Mouse (Mus musculus): ENCODE data around the gene Rims4. TPM values are rescaled to one million over a fixed set of nuclear protein-coding genes. Genes with fewer than 3 reads are reported as not detected.

The Rims4 gene
- total RNA-seq, 1 experiment from 2014 or later: not detected

Other genes with a start within 250 kb of the Rims4 start
- 16.9 and 17.6 TPM in 2 replicates for gene Ada, start 168.4 kb downstream of the Rims4 start, total RNA-seq (2017)
- not detected in 2 replicates for gene Ccn5, start 97.8 kb downstream of the Rims4 start, total RNA-seq (2017)
- not detected in 2 replicates for gene Kcnk15, start 65.0 kb downstream of the Rims4 start, total RNA-seq (2017)
- 79.0 and 109 TPM in 2 replicates for gene Ywhab, start 76.3 kb upstream of the Rims4 start, total RNA-seq (2017)
- 0.37 TPM in 1 of 2 replicates, not detected in the other for gene Pabpc1l, start 106.8 kb upstream of the Rims4 start, total RNA-seq (2017)
- 132 and 208 TPM in 2 replicates for gene Stk4, start 151.6 kb upstream of the Rims4 start, total RNA-seq (2017)
- gene Tomm34, start 152.5 kb upstream of the Rims4 start, total RNA-seq (2017): 35.7 and 40.4 TPM in 2 replicates

Data from common myeloid progenitor, adult 5-6 weeks (primary cell).